Mouse (Mus musculus) CH12.LX (cell line): Measurements from ENCODE around the gene Dcaf12. TPM values are rescaled to one million over a fixed set of nuclear protein-coding genes. Genes with fewer than 3 reads are reported as not detected.

Source experiments
- DNase-seq: peaks from one replicate; pipeline ENCODE4 v3.0.0-alpha.2; 2013; ENCODE audit errors: extremely low read depth
- H3K27ac ChIP-seq: 2 replicates; pipeline ENCODE4 v1.5.1; 2012; ENCODE audit warnings: low read depth, mild to moderate bottlenecking, control low read depth, moderate library complexity; ENCODE audit not compliant: insufficient read depth
- H3K27me3 ChIP-seq: replicated peaks from 2 replicates; pipeline ENCODE3; 2012; ENCODE audit warnings: inconsistent platforms
- H3K36me3 ChIP-seq, 2 experiments: replicated peaks in 1 of 2; 2 replicates each; pipeline versions ENCODE3 to v1.6.1; 2012; ENCODE audit warnings: inconsistent platforms in 1 of 2, low read length in 1 of 2, mild to moderate bottlenecking in 1 of 2, mixed read lengths in 1 of 2, moderate library complexity in 1 of 2; ENCODE audit not compliant: control insufficient read depth in 1 of 2, insufficient read depth in 1 of 2
- H3K4me1 ChIP-seq, 2 experiments: 2 replicates each; pipeline ENCODE4 v1.6.1; 2012; ENCODE audit warnings: inconsistent platforms in 1 of 2, moderate library complexity in 1 of 2; ENCODE audit not compliant: insufficient read depth in 2 of 2, control insufficient read depth in 1 of 2
- H3K4me2 ChIP-seq: 2 replicates; pipeline ENCODE4 v1.6.1; 2012; ENCODE audit warnings: low read depth, mild to moderate bottlenecking, control low read depth; ENCODE audit not compliant: poor library complexity, insufficient read depth, severe bottlenecking
- H3K4me3 ChIP-seq, 3 experiments: fragments of 150-350 bp in 1 of 3; sonication (generic) in 1 of 3; replicated peaks in 1 of 3; 2 replicates each; pipeline versions ENCODE3 to v1.5.1; 2011 to 2012; ENCODE audit warnings: low read depth in 2 of 3, low read length in 2 of 3, mild to moderate bottlenecking in 2 of 3, moderate library complexity in 2 of 3, control low read depth in 1 of 3, improper control_type of control experiment in 1 of 3, inconsistent platforms in 1 of 3, mixed read lengths in 1 of 3; ENCODE audit not compliant: poor library complexity in 1 of 3
- H3K79me2 ChIP-seq: replicated peaks from 2 replicates; pipeline ENCODE4 v1.6.1; 2012; ENCODE audit warnings: mild to moderate bottlenecking, moderate library complexity; ENCODE audit not compliant: control insufficient read depth, poor library complexity, insufficient read depth, severe bottlenecking; ENCODE audit errors: extremely low read depth
- H3K9ac ChIP-seq: 2 replicates; pipeline ENCODE4 v1.6.1; 2012; ENCODE audit warnings: low read depth, mild to moderate bottlenecking, control low read depth, moderate library complexity; ENCODE audit not compliant: insufficient read depth
- H3K9me3 ChIP-seq: replicated peaks from 2 replicates; pipeline ENCODE3; 2012; ENCODE audit warnings: low read length, inconsistent platforms, mixed read lengths
- BHLHE40 ChIP-seq: IDR thresholded peaks from 2 replicates; pipeline ENCODE4 v1.6.1; 2011; ENCODE audit warnings: mild to moderate bottlenecking, low read depth, low read length, improper control_type of control experiment
- CHD2 ChIP-seq: IDR thresholded peaks from 2 replicates; pipeline ENCODE4 v1.6.1; 2011; ENCODE audit warnings: low read length, improper control_type of control experiment
- EP300 ChIP-seq: IDR thresholded peaks from 2 replicates; pipeline ENCODE4 v1.6.1; 2011; ENCODE audit warnings: low read length, improper control_type of control experiment
- GABPA ChIP-seq: IDR thresholded peaks from 2 replicates; pipeline ENCODE4 v1.6.1; 2012; ENCODE audit warnings: low read depth, low read length, improper control_type of control experiment, inconsistent platforms; ENCODE audit not compliant: insufficient replicate concordance
- HCFC1 ChIP-seq: IDR thresholded peaks from 2 replicates; pipeline ENCODE4 v1.6.1; 2012; ENCODE audit warnings: low read depth, mild to moderate bottlenecking, inconsistent platforms, low read length, improper control_type of control experiment
- IRF4 ChIP-seq: IDR thresholded peaks from 2 replicates; pipeline ENCODE4 v1.6.1; 2014; ENCODE audit warnings: low read depth, mild to moderate bottlenecking, inconsistent platforms, low read length, improper control_type of control experiment
- JUN ChIP-seq: IDR thresholded peaks from 2 replicates; pipeline ENCODE4 v1.6.1; 2011; ENCODE audit warnings: low read depth, mild to moderate bottlenecking, low read length, improper control_type of control experiment, moderate library complexity; ENCODE audit not compliant: insufficient read depth
- JUND ChIP-seq: conservative IDR thresholded peaks from 2 replicates; pipeline ENCODE4 v1.6.1; 2011; ENCODE audit warnings: low read depth, low read length, improper control_type of control experiment
- MAFK ChIP-seq: IDR thresholded peaks from 2 replicates; pipeline ENCODE4 v1.6.1; 2011; ENCODE audit warnings: low read length, improper control_type of control experiment; ENCODE audit not compliant: insufficient replicate concordance
- MAZ ChIP-seq: IDR thresholded peaks from 2 replicates; pipeline ENCODE4 v1.6.1; 2012; ENCODE audit warnings: low read depth, mild to moderate bottlenecking, inconsistent platforms, low read length, improper control_type of control experiment, moderate library complexity
- MXI1 ChIP-seq: IDR thresholded peaks from 2 replicates; pipeline ENCODE4 v1.6.1; 2011; ENCODE audit warnings: mild to moderate bottlenecking, low read depth, low read length, improper control_type of control experiment
- MYC ChIP-seq: IDR thresholded peaks from 2 replicates; pipeline ENCODE4 v1.6.1; 2011; ENCODE audit warnings: low read depth, mild to moderate bottlenecking, improper control_type of control experiment, low read length
- NELFE ChIP-seq: IDR thresholded peaks from 2 replicates; pipeline ENCODE4 v1.6.1; 2011; ENCODE audit warnings: low read depth, low read length, improper control_type of control experiment
- NRF1 ChIP-seq: IDR thresholded peaks from 2 replicates; pipeline ENCODE4 v1.6.1; 2014; ENCODE audit warnings: low read depth, mild to moderate bottlenecking, inconsistent platforms, low read length, improper control_type of control experiment, moderate library complexity
- PAX5 ChIP-seq: IDR thresholded peaks from 2 replicates; pipeline ENCODE4 v1.6.1; 2012; ENCODE audit warnings: low read length, inconsistent platforms, mixed read lengths
- POLR2A ChIP-seq: IDR thresholded peaks from 2 replicates; pipeline ENCODE4 v1.6.1; 2011; ENCODE audit warnings: low read depth, mild to moderate bottlenecking, improper control_type of control experiment, low read length
- POLR2AphosphoS2 ChIP-seq: IDR thresholded peaks from 2 replicates; pipeline ENCODE4 v1.6.1; 2011; ENCODE audit warnings: low read depth, low read length, improper control_type of control experiment
- RAD21 ChIP-seq: IDR thresholded peaks from 2 replicates; pipeline ENCODE4 v1.6.1; 2011; ENCODE audit warnings: low read depth, mild to moderate bottlenecking, low read length, improper control_type of control experiment, moderate library complexity
- SIN3A ChIP-seq: IDR thresholded peaks from 2 replicates; pipeline ENCODE4 v1.6.1; 2012; ENCODE audit warnings: low read length, improper control_type of control experiment, inconsistent platforms
- SMC3 ChIP-seq: IDR thresholded peaks from 2 replicates; pipeline ENCODE4 v1.6.1; 2011; ENCODE audit warnings: low read depth, low read length, improper control_type of control experiment
- TBP ChIP-seq: conservative IDR thresholded peaks from 2 replicates; pipeline ENCODE4 v1.6.1; 2011; ENCODE audit warnings: low read depth, low read length, improper control_type of control experiment
- TCF12 ChIP-seq: IDR thresholded peaks from 2 replicates; pipeline ENCODE4 v1.6.1; 2014; ENCODE audit warnings: low read depth, mild to moderate bottlenecking, inconsistent platforms, low read length, improper control_type of control experiment
- UBTF ChIP-seq: IDR thresholded peaks from 2 replicates; pipeline ENCODE4 v1.6.1; 2012; ENCODE audit warnings: low read depth, mild to moderate bottlenecking, inconsistent platforms, low read length, improper control_type of control experiment, moderate library complexity
- USF1 ChIP-seq: IDR thresholded peaks from 2 replicates; pipeline ENCODE4 v1.6.1; 2014; ENCODE audit warnings: low read depth, mild to moderate bottlenecking, inconsistent platforms, low read length, improper control_type of control experiment
- USF2 ChIP-seq: conservative IDR thresholded peaks from 2 replicates; pipeline ENCODE4 v1.6.1; 2011; ENCODE audit warnings: low read depth, low read length, improper control_type of control experiment
- ZMIZ1 ChIP-seq: IDR thresholded peaks from 2 replicates; pipeline ENCODE4 v1.6.1; 2012; ENCODE audit warnings: low read depth, mild to moderate bottlenecking, inconsistent platforms, low read length, improper control_type of control experiment
- ZNF384 ChIP-seq: IDR thresholded peaks from 2 replicates; pipeline ENCODE4 v1.6.1; 2012; ENCODE audit warnings: low read depth, low read length, improper control_type of control experiment, inconsistent platforms
- dilution Hi-C: fragments of 300-500 bp; cut with MboI; formaldehyde crosslinking; loops from 2 replicates; pipeline ENCODE4 v1.14.3; 2020; ENCODE audit warnings: low sequenced_read_pairs; ENCODE audit not compliant: extremely low pct_unique_long_range_greater_than_20kb, extremely low pct_ligation_motif_present
- in situ Hi-C: fragments of 300-500 bp; cut with MboI; formaldehyde crosslinking; loops from 3 replicates; pipeline ENCODE4 v1.14.3; 2019; ENCODE audit warnings: low sequenced_read_pairs, low pct_ligation_motif_present, low pct_unique_long_range_greater_than_20kb, mixed read lengths
- polyA plus RNA-seq: library from polyadenylated mRNA; unstranded; fragments of >175 nt; gene quantifications from 2 replicates; pipeline ENCODE4 v1.2.1, GENCODE M21; 2012; ENCODE audit warnings: low read depth; ENCODE audit not compliant: insufficient read length
- total RNA-seq, 2 experiments: library from RNA; depleted of rRNA; stranded (reverse); fragments of 300-350 nt in 1 of 2; fragments of >200 nt in 1 of 2; gene quantifications; 2 replicates each; pipeline ENCODE4 v1.2.3; 2012 to 2014

The Dcaf12 gene
- total and polyA plus RNA-seq, 3 experiments: 31.3 to 42.0 (median 33.7) TPM

- Histone ChIP-seq H3K4me1 (peaks cover 7% of the 10 kb centered on the region in 2 experiments), H3K27ac (no peak overlapping the region), H3K79me2 (no peaks in the 10 kb centered on the region), H3K4me3 (no peak overlapping the region), H3K4me2 (no peak overlapping the region), H3K36me3 (no peaks in the 10 kb centered on the region), H3K9ac (no peak overlapping the region), H3K27me3 (no peaks in the 10 kb centered on the region), H3K9me3 (no peaks in the 10 kb centered on the region)
- no peak for TF ChIP-seq MYC
- TF ChIP-seq POLR2A: no peak
- TF ChIP-seq TBP: no peak
- TF ChIP-seq PAX5: no peak
- TF ChIP-seq ZNF384: no peak
- TF ChIP-seq BHLHE40: no peak
- no peak for TF ChIP-seq MXI1
- TF ChIP-seq IRF4: no peak
- TF ChIP-seq RAD21: no peak
- TF ChIP-seq UBTF: no peak
- no peak for TF ChIP-seq SMC3
- in situ Hi-C loops: no loop called here
- DNase-seq: no peak
- dilution Hi-C loops: no loop called here
Measured at GRCm38 (mm10) chr4:41329481-41329880, 14.8 kb upstream of the Dcaf12 start.

- TF ChIP-seq CHD2 (no peak), SMC3 (no peak), SIN3A (no peak), EP300 (no peak), RAD21 (no peak)
- TF ChIP-seq, all 38 proteins: peak for 0
- dilution Hi-C loops: no loop called here
Measured at GRCm38 (mm10) chr4:41326876-41327275, 12.2 kb upstream of the Dcaf12 start.

GRCm38 (mm10) chr4:41320971-41321370 is 6.3 kb upstream of the Dcaf12 start:
- H3K4me3 ChIP-seq: no peak overlapping the region
- TF ChIP-seq JUND: no peak
- no peak for TF ChIP-seq EP300
- TF ChIP-seq MAZ: no peak
- no peak for TF ChIP-seq NRF1
- no peak for TF ChIP-seq ZMIZ1
- TF ChIP-seq CHD2: no peak
- TF ChIP-seq JUN: no peak
- no peak for TF ChIP-seq TCF12
- TF ChIP-seq USF1: no peak
- no peak for TF ChIP-seq HCFC1
- TF ChIP-seq POLR2A: no peak
- no peak for TF ChIP-seq TBP
- no peak for TF ChIP-seq GABPA
- TF ChIP-seq MAFK: no peak
- TF ChIP-seq NELFE: no peak
- no peak for TF ChIP-seq RAD21
- TF ChIP-seq USF2: no peak
- no peak for TF ChIP-seq MXI1
- TF ChIP-seq POLR2AphosphoS2: no peak
- no peak for TF ChIP-seq BHLHE40
- H3K36me3 ChIP-seq: peaks cover 0 to 7% of the 10 kb centered on the region in 2 experiments
- H3K9me3 ChIP-seq: no peaks in the 10 kb centered on the region
- no peaks in the 10 kb centered on the region for H3K79me2 ChIP-seq
- H3K27me3 ChIP-seq: no peaks in the 10 kb centered on the region
- no peak for DNase-seq
- no peak overlapping the region for H3K9ac ChIP-seq
- dilution Hi-C loops: no loop called here
- no peak overlapping the region for H3K27ac ChIP-seq
- H3K4me1 ChIP-seq: peaks cover 10 to 21% of the 10 kb centered on the region in 2 experiments; a peak in 3 of 4 replicates
- in situ Hi-C loops: no loop called here
- H3K4me2 ChIP-seq: no peak overlapping the region

More at GRCm38 (mm10) chr4:41326876-41327275, 12.2 kb upstream of the Dcaf12 start:
- no peak for DNase-seq
- H3K27me3 ChIP-seq: no peaks in the 10 kb centered on the region
- H3K27ac ChIP-seq: no peak overlapping the region
- no peak overlapping the region for H3K4me3 ChIP-seq
- no peaks in the 10 kb centered on the region for H3K79me2 ChIP-seq
- no peaks in the 10 kb centered on the region for H3K9me3 ChIP-seq
- H3K4me1 ChIP-seq: peaks cover 7% of the 10 kb centered on the region in 2 experiments
- in situ Hi-C loops: no loop called here
- no peaks in the 10 kb centered on the region for H3K36me3 ChIP-seq
- no peak overlapping the region for H3K4me2 ChIP-seq
- H3K9ac ChIP-seq: no peak overlapping the region
